Mouse (Mus musculus): Measurements from ENCODE around the gene Unc79. TPM values are rescaled to one million over a fixed set of nuclear protein-coding genes. Genes with fewer than 3 reads are reported as not detected.
A peak's percentile ranks its signal among the peaks of the same experiment; 100 is the strongest.

Gene Unc79
- 7.1 and 7.6 TPM in 2 replicates for polyA plus RNA-seq (2015; fragmentation: Nextera tagmentation; extraction: Ambion mirVana)

DNA sequence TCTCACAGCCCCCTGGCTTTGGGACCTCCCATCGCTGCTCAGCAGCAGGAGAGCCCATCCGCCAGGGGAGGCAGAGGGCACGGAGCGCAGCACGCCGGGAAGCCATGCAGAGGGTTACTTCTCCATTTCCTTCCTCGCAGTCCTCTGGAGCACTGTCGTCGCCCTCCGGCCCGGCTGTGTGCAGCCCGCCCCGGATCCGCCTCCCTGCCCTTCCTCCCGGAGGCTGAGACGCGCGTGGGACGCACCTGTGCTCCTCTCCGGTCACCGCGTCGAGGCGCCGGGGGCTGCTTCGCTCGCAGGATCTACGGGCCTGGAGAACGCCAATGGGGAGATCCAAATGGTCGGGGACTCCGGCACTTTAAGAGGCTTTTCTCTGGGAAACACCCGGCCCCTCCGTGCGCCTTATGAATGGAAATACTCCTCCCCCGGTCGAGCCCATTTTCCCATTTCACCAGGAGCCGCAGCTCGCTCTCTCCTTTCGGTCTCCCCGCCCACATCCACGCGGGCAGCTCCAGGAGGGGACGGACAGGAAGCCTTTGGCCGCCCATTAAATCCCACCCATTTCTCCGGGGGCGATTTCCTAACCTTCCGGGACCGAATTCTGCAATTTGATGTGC, at the start of gene Unc79:
TSS of gene Unc79 (plus strand) at position 82 of the 617 bp plus-strand sequence.
- Histone ChIP-seq H3K27me3 (peaks cover 7% of the 10 kb centered on the region; the same call in 1 of the 2 replicates), H3K9me3 (no peaks in the 10 kb centered on the region), H3K9ac (peak within 1 kb of the TSS; percentile 84), H3K36me3 (no peaks in the 10 kb centered on the region), H3K27ac (peak within 1 kb of the TSS; percentile 99), H3K4me2 (peak within 1 kb of the TSS; percentile 74), H3K4me3 (peak within 1 kb of the TSS; percentile 66), H3K4me1 (replicated peaks) (peaks cover 40% of the 10 kb centered on the region)
- WGBS, result under 1% methylated on average over 48 of the region's 48 CpGs
- ATAC-seq (ENCODE audit: low FRiP score), result peak; percentile 86

DNA sequence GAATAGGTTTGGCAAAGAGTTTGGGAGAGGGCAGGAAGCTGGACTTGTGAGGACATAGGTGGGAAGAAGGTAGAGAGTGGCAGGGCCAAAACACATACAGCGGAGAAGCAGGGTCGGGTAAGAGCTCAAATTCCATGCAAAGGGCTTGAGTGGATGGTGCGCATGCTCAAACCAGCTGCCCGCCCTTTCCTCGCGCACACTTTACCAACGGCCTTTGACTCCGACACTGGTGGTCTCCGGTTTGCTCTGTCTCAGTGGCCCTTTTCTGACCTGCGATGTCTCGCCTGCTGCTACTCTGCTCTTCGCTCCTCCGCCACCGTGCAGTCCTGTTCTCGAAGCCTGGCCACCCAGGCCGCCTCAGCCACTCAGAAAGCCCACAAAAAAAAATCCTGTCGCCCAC, 49.6 kb upstream of the Unc79 start, which contains the start of gene Cox8c:
TSS of gene Cox8c (plus strand) at position 226 of the 400 bp plus-strand sequence.
- Histone ChIP-seq H3K4me3 (no peak within 1 kb of the TSS), H3K4me1 (replicated peaks) (no peaks in the 10 kb centered on the region), H3K4me2 (no peak within 1 kb of the TSS), H3K9ac (no peak within 1 kb of the TSS), H3K9me3 (no peaks in the 10 kb centered on the region), H3K27me3 (no peaks in the 10 kb centered on the region), H3K27ac (no peak within 1 kb of the TSS), H3K36me3 (no peaks in the 10 kb centered on the region)
- WGBS, result 91% methylated on average over 17 of the region's 17 CpGs
- no peak for ATAC-seq (ENCODE audit: low FRiP score)

DNA sequence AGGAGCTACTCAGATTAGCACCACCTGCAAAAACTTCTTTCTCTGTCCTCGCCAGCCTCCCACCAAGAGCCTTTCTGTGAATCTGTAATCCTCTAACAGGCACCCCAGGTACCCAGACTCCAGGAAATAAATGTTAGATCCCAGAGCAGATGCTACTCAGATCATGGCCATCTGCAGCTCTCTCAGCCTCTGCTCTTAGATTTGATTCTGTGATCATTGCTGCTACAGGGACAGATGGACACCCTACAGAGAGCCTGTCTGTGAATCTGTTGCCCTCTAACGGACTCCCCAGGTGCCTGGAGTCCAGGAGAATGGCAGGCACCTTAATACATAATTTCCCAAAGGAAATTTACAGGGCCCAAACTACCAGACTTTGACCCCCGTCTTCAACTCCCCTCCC, 40.5 kb upstream of the Unc79 start:
- no peak overlapping the region for H3K9ac ChIP-seq
- 48% methylated on average over 3 of the region's 3 CpGs for WGBS
- H3K27me3 ChIP-seq, result no peaks in the 10 kb centered on the region
- no peaks in the 10 kb centered on the region for H3K36me3 ChIP-seq
- no peaks in the 10 kb centered on the region for H3K4me1 ChIP-seq (replicated peaks)
- no peaks in the 10 kb centered on the region for H3K9me3 ChIP-seq
- no peak for ATAC-seq (ENCODE audit: low FRiP score)
- no peak overlapping the region for H3K4me2 ChIP-seq
- no peak overlapping the region for H3K27ac ChIP-seq
- H3K4me3 ChIP-seq, result no peak overlapping the region

DNA sequence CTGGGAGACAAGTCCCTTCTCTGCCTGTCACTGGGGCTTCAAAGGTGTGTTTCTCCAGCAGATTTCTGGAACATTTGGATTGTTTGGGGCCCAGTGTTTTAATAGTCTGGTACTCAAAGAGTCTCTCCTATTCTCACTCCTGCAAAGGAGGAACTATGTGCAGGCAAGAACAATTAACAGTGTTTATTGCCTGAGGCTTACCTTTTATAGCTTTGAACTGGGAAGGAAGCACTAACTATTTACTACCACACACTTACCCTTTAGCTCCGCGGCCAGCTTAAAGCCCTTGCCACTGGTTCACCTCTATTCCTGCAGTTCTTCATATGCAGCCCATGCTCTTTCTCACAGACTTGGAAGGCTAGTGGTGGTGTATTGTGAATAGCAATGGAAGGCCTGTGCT, 32.6 kb upstream of the Unc79 start:
- H3K4me3 ChIP-seq, result no peak overlapping the region
- H3K9ac ChIP-seq, result no peak overlapping the region
- H3K27ac ChIP-seq, result no peak overlapping the region
- no peaks in the 10 kb centered on the region for H3K9me3 ChIP-seq
- no peaks in the 10 kb centered on the region for H3K27me3 ChIP-seq
- H3K4me1 ChIP-seq (replicated peaks), result no peaks in the 10 kb centered on the region
- WGBS, result 100% methylated on average over 2 of the region's 2 CpGs
- H3K4me2 ChIP-seq, result no peak overlapping the region
- no peak for ATAC-seq (ENCODE audit: low FRiP score)
- H3K36me3 ChIP-seq, result no peaks in the 10 kb centered on the region

DNA sequence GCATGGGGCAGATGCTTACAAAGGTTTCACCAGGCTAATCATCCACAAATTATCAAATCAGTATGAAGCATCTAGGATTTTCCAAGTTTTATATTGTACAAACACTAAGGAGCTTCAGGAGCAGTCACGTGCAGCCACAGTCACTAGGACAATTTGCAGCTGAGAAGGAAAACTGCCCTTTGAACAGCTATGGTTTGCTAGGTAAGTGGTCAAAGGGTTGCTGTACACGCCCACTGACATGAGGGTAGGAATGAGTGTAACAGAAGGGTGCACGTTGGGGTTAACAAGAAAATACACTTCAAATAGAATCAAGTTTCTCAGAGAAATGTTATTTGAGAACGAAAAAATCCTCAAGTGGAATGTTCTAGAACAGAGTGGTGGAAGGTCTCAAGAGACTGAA, 18.9 kb upstream of the Unc79 start:
- WGBS, result 82% methylated on average over 4 of the region's 4 CpGs
- no peak for ATAC-seq (ENCODE audit: low FRiP score)
- Histone ChIP-seq H3K27ac (no peak overlapping the region), H3K9me3 (no peaks in the 10 kb centered on the region), H3K27me3 (no peaks in the 10 kb centered on the region), H3K4me2 (no peak overlapping the region), H3K36me3 (no peaks in the 10 kb centered on the region), H3K4me1 (replicated peaks) (no peaks in the 10 kb centered on the region), H3K4me3 (no peak overlapping the region), H3K9ac (no peak overlapping the region)

DNA sequence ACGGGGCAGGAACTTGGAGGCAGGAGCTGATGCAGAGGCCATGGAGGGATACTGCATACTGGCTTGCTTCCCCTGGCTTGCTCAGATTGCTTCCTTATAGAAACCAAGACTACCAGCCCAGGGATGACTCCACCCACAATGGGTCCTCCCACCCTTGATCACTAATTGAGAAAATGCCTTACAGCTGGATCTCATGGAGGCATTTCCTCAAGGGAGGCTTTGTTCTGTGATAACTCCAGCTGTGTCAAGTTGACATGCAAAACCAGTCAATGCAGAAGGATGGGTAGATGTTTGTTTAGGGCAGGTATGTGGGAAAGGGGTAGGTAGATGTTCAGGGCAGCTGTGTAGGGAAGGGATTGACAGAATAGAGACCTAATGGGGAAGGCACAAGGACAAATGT, 18.3 kb upstream of the Unc79 start:
- 74% methylated on average over 1 of the region's 1 CpGs for WGBS
- Histone ChIP-seq H3K4me3 (no peak overlapping the region), H3K9ac (no peak overlapping the region), H3K9me3 (no peaks in the 10 kb centered on the region), H3K4me2 (no peak overlapping the region), H3K36me3 (no peaks in the 10 kb centered on the region), H3K4me1 (replicated peaks) (no peaks in the 10 kb centered on the region), H3K27ac (no peak overlapping the region), H3K27me3 (no peaks in the 10 kb centered on the region)
- no peak for ATAC-seq (ENCODE audit: low FRiP score)

DNA sequence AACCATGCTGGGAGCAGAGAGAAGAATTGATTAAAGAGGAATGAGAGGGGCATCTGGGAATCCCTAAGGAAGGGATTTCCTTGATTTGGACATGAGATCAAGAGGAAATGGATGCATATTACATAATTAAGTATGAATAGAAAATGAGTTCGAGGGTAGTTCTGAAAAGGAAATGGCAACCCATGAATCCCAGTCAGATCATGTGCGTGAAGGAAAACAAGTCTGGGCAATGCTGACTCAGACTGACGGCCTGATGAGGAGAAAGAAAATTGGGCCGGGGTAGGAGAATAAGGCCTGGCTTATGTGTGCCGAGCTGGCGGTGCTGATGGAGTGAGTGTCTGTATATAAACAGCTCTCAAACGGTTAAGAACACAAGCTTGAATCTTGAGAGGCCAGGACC, 17.9 kb upstream of the Unc79 start:
- no peak for ATAC-seq (ENCODE audit: low FRiP score)
- Histone ChIP-seq H3K9me3 (no peaks in the 10 kb centered on the region), H3K27me3 (no peaks in the 10 kb centered on the region), H3K4me1 (replicated peaks) (no peaks in the 10 kb centered on the region), H3K4me2 (no peak overlapping the region), H3K27ac (no peak overlapping the region), H3K9ac (no peak overlapping the region), H3K4me3 (no peak overlapping the region), H3K36me3 (no peaks in the 10 kb centered on the region)
- 93% methylated on average over 7 of the region's 7 CpGs for WGBS

DNA sequence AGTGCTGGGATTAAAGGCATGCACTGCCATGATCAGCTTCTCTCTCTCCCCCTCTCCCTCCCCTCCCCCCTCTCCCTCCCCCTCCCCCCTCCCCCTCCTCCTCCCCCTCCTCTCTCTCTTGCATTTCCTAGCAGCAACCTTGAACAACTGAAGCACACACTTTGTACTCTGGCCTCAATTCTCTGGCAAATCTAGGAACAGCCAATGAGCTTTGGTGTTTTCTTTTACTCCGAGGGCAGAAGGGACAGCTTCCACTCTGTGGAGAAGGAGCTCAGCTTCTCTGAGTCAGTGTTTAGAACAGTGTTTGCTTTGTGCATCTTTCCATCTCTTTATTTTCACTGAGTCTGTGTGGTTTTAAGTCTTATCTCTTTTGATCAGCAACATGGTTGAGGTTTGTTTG, 12.8 kb upstream of the Unc79 start:
- H3K4me2 ChIP-seq, result no peak overlapping the region
- no peaks in the 10 kb centered on the region for H3K36me3 ChIP-seq
- no peak overlapping the region for H3K9ac ChIP-seq
- WGBS, result 37% methylated on average over 1 of the region's 1 CpGs
- H3K4me3 ChIP-seq, result no peak overlapping the region
- no peaks in the 10 kb centered on the region for H3K27me3 ChIP-seq
- no peaks in the 10 kb centered on the region for H3K4me1 ChIP-seq (replicated peaks)
- H3K27ac ChIP-seq, result no peak overlapping the region
- H3K9me3 ChIP-seq, result no peaks in the 10 kb centered on the region
- no peak for ATAC-seq (ENCODE audit: low FRiP score)

DNA sequence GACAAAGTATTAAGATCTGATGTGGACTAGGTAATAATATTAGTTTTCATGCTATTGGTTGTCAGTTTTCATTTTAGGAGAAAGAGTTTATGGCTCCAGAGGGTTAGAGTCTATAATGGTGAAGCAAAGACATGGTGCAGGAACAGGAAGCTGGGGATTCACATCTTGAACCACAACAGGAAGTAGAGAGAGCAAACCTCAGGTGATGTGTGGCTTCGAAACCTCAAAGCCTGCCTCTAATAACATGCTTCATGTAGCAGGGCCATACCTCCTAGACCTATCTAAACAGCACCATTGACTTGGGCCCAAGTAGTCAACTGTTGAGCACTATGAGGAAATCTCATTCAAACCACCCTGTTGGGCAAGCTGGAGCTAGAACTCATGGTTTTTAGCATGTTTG, 3.1 kb upstream of the Unc79 start:
- H3K9me3 ChIP-seq, result 0 out of 2 replicates have a peak, but pooled peaks cover 3% of the 10 kb centered on the region
- no peak overlapping the region for H3K9ac ChIP-seq
- whole genome bisulfite sequencing, result 92% methylated on average over 1 of the region's 1 CpGs
- ATAC-seq (ENCODE audit: low FRiP score), result no peak
- no peaks in the 10 kb centered on the region for H3K36me3 ChIP-seq
- H3K4me1 ChIP-seq (replicated peaks), result peaks cover 12% of the 10 kb centered on the region
- no peak overlapping the region for H3K4me2 ChIP-seq
- no peak overlapping the region for H3K27ac ChIP-seq
- H3K27me3 ChIP-seq, result peaks cover 7% of the 10 kb centered on the region; the same call in 1 of the 2 replicates
- H3K4me3 ChIP-seq, result no peak overlapping the region

DNA sequence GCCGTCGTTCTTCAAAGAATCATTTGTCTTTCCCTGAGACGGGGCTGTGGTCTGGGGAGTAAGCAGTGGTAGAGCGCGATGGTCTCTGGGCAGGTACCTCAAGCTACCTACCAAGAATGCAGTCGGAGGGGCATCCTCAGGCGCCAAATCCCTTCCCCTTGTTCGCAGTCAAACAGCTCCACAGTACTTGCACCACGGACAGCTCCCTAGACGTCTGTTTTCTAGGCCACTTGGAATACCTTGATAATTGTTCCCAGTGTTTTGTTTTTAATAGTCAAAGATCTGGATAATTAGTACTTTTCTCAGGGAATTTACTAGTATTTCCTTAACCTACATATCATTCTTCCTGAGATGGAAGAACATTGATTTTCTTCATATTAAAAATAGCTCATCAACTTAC, 833 bp upstream of the Unc79 start:
- Histone ChIP-seq H3K27me3 (peaks cover 7% of the 10 kb centered on the region; the same call in 1 of the 2 replicates), H3K9me3 (no peaks in the 10 kb centered on the region), H3K36me3 (no peaks in the 10 kb centered on the region), H3K9ac (no peak overlapping the region), H3K4me1 (replicated peaks) (peaks cover 34% of the 10 kb centered on the region), H3K4me3 (peak overlapping the region; percentile 66), H3K4me2 (peak overlapping the region; percentile 74), H3K27ac (no peak overlapping the region)
- 23% methylated on average over 10 of the region's 10 CpGs for WGBS
- no peak for ATAC-seq (ENCODE audit: low FRiP score)

DNA sequence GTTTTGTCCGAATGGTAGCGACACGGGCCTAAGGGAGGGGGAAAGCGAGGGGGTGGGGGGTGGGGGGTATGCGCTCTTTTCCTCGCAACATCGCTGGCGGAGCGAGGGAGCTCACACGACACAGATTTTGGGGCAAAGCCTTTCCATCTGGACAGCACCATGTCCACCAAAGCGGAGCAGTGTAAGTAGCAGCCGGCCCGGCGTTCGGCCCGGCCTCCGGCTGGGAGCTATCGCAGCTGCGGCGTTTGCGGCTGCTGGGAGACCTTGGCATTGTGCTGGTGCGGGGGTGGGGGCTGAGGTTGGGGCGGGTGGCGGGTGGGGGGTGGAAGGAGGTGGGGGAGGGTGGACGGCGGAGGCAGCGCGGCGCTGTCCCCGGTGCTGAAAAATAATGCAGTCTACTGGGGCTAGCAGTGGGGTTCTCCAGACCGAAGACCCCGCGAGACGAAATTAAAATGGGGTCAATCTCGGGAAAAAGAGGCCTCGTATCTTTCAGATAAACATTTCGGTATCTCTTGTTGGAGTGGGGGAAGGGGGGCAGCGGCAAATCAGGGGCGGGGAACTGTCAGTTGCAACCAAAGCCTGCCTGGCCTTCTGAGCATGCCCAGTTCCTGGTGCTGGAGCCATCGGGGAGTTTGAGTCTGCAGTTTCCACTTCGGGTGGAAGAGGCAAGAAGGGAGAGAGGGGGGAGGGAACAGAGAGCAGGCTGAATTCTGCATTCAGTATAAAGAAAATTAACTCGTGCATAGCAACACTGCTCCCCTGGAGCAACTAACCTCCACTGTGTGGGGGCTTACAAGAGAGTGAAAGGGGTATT, 943 bp downstream of the Unc79 start:
- WGBS, result 0% methylated on average over 41 of the region's 42 CpGs
- H3K9me3 ChIP-seq, result no peaks in the 10 kb centered on the region
- peak overlapping the region; percentile 66 for H3K4me3 ChIP-seq
- H3K4me1 ChIP-seq (replicated peaks), result peaks cover 43% of the 10 kb centered on the region
- H3K36me3 ChIP-seq, result no peaks in the 10 kb centered on the region
- H3K27me3 ChIP-seq, result peaks cover 7% of the 10 kb centered on the region; the same call in 1 of the 2 replicates
- peak overlapping the region; percentile 99 for H3K27ac ChIP-seq
- peak overlapping the region; percentile 74 for H3K4me2 ChIP-seq
- ATAC-seq (ENCODE audit: low FRiP score), result peak; percentile 78
- H3K9ac ChIP-seq, result peak overlapping the region; percentile 84

DNA sequence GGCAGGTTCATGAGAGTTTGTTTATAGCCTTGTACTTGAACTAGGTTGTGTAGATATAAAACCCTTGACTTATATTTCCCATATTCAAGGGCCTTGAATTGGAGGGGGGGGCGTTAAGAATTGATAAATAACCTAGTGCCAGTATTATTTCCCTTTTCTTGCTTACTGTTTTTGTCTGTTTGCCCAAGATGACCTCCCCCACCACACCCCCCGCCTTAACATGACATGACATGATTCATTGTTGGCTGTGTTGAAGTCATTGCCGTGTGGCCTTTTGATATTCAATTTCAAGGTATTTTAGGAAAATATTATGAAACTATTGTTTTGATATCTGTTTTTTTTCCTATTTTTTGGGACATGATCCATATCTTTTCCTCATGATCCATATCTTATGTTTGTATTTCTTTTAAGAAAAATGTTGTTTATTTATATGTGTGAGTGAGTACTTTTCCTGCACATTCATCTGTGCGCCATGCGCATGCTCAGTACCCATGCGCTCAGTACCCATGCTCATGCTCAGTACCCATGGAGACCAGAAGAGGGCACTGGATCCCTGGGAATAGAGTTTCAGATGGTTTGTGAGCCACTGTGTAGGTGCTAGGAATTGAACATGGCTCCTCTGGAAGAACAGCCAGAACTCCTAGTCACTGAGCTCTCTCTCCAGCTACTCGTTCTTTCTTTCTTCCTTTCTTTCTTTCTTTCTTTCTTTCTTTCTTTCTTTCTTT, 11.6 kb downstream of the Unc79 start:
- 90% methylated on average over 7 of the region's 7 CpGs for WGBS
- Histone ChIP-seq H3K36me3 (no peaks in the 10 kb centered on the region), H3K9ac (no peak overlapping the region), H3K4me2 (no peak overlapping the region), H3K27me3 (0 out of 2 replicates have a peak, but pooled peaks cover 3% of the 10 kb centered on the region), H3K4me1 (replicated peaks) (peaks cover 12% of the 10 kb centered on the region), H3K27ac (no peak overlapping the region), H3K9me3 (no peaks in the 10 kb centered on the region), H3K4me3 (no peak overlapping the region)
- ATAC-seq (ENCODE audit: low FRiP score), result no peak

Data from hindbrain, embryonic 13.5 days (tissue).